Mouse (Mus musculus) left cerebral cortex, postnatal 25 days (tissue): Measurements from ENCODE around the gene Fcrl5. TPM values are rescaled to one million over a fixed set of nuclear protein-coding genes. Genes with fewer than 3 reads are reported as not detected.

Experiments used
- DNase-seq, 2 experiments: peaks; one replicate each; pipeline ENCODE4 v3.0.0; 2022; ENCODE audit warnings: low spot score in 2 of 2, mixed read lengths in 1 of 2
- intact Hi-C: fragments of 180-260 bp; cut with DNase I; formaldehyde crosslinking; loops from one replicate; pipeline ENCODE4 v1.15.1; 2025
- total RNA-seq, 2 experiments: library from RNA; stranded (reverse); gene quantifications; 2 replicates each; pipeline ENCODE4 v1.2.3; 2021

Gene Fcrl5
- total RNA-seq, 2 experiments from 2014 or later, result not detected

GRCm38 (mm10) chr3:87498266-87498665 lies 62.7 kb downstream of the Fcrl5 start:
- intact Hi-C loops, result loop anchor here (5.0 kb wide), 1 partner anchor 406 kb away; no protein-coding TSS in a partner anchor
- no peak for DNase-seq

GRCm38 (mm10) chr3:87499072-87499471 lies 63.5 kb downstream of the Fcrl5 start:
- DNase-seq, result peak; percentile 81 to 82
- intact Hi-C loops, result loop anchor here (1.0 to 5.0 kb wide), 3 partner anchors 88 to 407 kb away; no protein-coding TSS in a partner anchor

GRCm38 (mm10) chr3:87500088-87501055 lies 64.8 kb downstream of the Fcrl5 start:
- intact Hi-C loops, result loop anchor here (1.0 to 5.0 kb wide), 2 partner anchors 257 to 468 kb away; no protein-coding TSS in a partner anchor

GRCm38 (mm10) chr3:87501151-87501550 lies 65.6 kb downstream of the Fcrl5 start:
- no peak for DNase-seq
- intact Hi-C loops, result loop anchor here (5.0 kb wide), 1 partner anchor 469 kb away; no protein-coding TSS in a partner anchor

More at GRCm38 (mm10) chr3:87500088-87501055, 64.8 kb downstream of the Fcrl5 start:
- DNase-seq, result peak in 1 of 2 experiments; percentile 27

GRCm38 (mm10) chr3:87502771-87503170 lies 67.2 kb downstream of the Fcrl5 start:
- intact Hi-C loops, result loop anchor here (5.0 kb wide), 1 partner anchor 470 kb away; no protein-coding TSS in a partner anchor
- DNase-seq, result no peak

GRCm38 (mm10) chr3:87504330-87504729 lies 68.8 kb downstream of the Fcrl5 start:
- DNase-seq, result peak; percentile 43 to 55

GRCm38 (mm10) chr3:87504749-87505425 lies 69.3 kb downstream of the Fcrl5 start:
- intact Hi-C loops, result loop anchor here (1.0 to 5.0 kb wide), 2 partner anchors 262 to 473 kb away; no protein-coding TSS in a partner anchor
- DNase-seq, result no peak

More at GRCm38 (mm10) chr3:87504330-87504729, 68.8 kb downstream of the Fcrl5 start:
- intact Hi-C loops, result loop anchor here (1.0 to 5.0 kb wide), 2 partner anchors 261 to 472 kb away; no protein-coding TSS in a partner anchor

GRCm38 (mm10) chr3:87506456-87507416 lies 71.2 kb downstream of the Fcrl5 start:
- DNase-seq, result no peak
- intact Hi-C loops, result no loop called here

GRCm38 (mm10) chr3:87508205-87508901 lies 72.8 kb downstream of the Fcrl5 start:
- intact Hi-C loops, result loop anchor here (1.0 kb wide), 1 partner anchor 54 kb away; no protein-coding TSS in a partner anchor

GRCm38 (mm10) chr3:87509061-87509460 lies 73.5 kb downstream of the Fcrl5 start:
- intact Hi-C loops, result no loop called here
- no peak for DNase-seq

More at GRCm38 (mm10) chr3:87508205-87508901, 72.8 kb downstream of the Fcrl5 start:
- peak; percentile 77 to 89 for DNase-seq

- no peak for DNase-seq
- intact Hi-C loops, result no loop called here
Observed at GRCm38 (mm10) chr3:87510832-87511231, 75.3 kb downstream of the Fcrl5 start.

GRCm38 (mm10) chr3:87511971-87512765 lies 76.6 kb downstream of the Fcrl5 start:
- intact Hi-C loops, result no loop called here

GRCm38 (mm10) chr3:87515567-87516081 lies 80.1 kb downstream of the Fcrl5 start:
- DNase-seq, result no peak
- intact Hi-C loops, result no loop called here

More at GRCm38 (mm10) chr3:87511971-87512765, 76.6 kb downstream of the Fcrl5 start:
- DNase-seq, result no peak

GRCm38 (mm10) chr3:87518425-87518824 lies 82.9 kb downstream of the Fcrl5 start:
- DNase-seq, result no peak
- intact Hi-C loops, result no loop called here

- intact Hi-C loops, result no loop called here
- no peak for DNase-seq
Observed at GRCm38 (mm10) chr3:87521126-87521525, 85.6 kb downstream of the Fcrl5 start.

GRCm38 (mm10) chr3:87521833-87522232 lies 86.3 kb downstream of the Fcrl5 start:
- intact Hi-C loops, result no loop called here

GRCm38 (mm10) chr3:87523701-87524100 lies 88.1 kb downstream of the Fcrl5 start:
- no peak for DNase-seq
- intact Hi-C loops, result no loop called here

More at GRCm38 (mm10) chr3:87521833-87522232, 86.3 kb downstream of the Fcrl5 start:
- DNase-seq, result no peak
